18 mouse cellular contexts compared by ENCODE assay signal in the genomic region with DNA sequence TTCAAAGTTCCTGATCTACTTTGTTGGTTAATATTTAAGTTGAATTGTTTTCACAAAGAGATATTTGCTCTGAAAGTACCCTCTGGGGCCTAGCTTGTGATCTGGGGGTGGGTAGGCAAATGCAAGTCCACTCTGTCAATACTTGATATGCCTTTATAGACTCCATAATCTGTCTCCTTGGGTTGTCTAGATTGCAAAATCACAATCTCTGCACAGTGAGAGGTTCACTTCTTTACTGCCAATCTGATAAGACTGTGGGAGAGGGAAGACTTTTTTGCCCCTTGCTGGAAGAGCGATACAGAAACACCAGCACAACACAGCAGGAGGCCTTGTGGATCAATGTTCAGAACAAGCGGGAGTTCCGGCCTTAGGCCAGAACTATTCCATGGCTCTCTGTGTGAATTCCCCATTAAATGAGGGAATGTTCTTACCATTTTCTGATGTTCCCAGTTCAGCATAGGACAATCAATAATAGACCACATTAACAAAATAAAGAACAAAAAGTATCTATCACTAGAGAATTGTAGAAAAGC.
"Had no signal": no experiment of that assay in that cellular context is flagged by ENCODE, and none has a peak within 500 bp of the region (broad histone marks: within the 10 kb centered on the region; RNA-seq: fewer than 3 reads in every experiment).

No protein-coding gene starts in this region.

- H3K4me2 ChIP-seq: lung, embryonic 14.5 days; midbrain, embryonic 12.5 days; neural tube, embryonic 13.5 days; neural tube, embryonic 15.5 days had no signal

- H3K4me3 ChIP-seq: midbrain, embryonic 10.5 days; midbrain, embryonic 12.5 days; myocyte; neural tube, embryonic 13.5 days; neural tube, embryonic 15.5 days had no signal

- H3K36me3 ChIP-seq: midbrain, embryonic 10.5 days; midbrain, embryonic 12.5 days; neural tube, embryonic 13.5 days; neural tube, embryonic 15.5 days had no signal

- H3K4me1 ChIP-seq: midbrain, embryonic 10.5 days; midbrain, embryonic 12.5 days; neural tube, embryonic 13.5 days; neural tube, embryonic 15.5 days had no signal

- H3K9ac ChIP-seq: lung, embryonic 14.5 days; midbrain, embryonic 12.5 days; neural tube, embryonic 13.5 days; neural tube, embryonic 15.5 days had no signal

- DNase-seq: lung, adult 18-20 months; lung, embryonic 14.5 days; lung, postnatal 10 days; lung, postnatal 4 days; midbrain, embryonic 14.5 days; retina, postnatal 1 day; right cerebral cortex, adult 18-20 months; right cerebral cortex, postnatal 25 days; spleen, adult 18-20 months; thymus, adult 18-20 months; thymus, postnatal 14 days; thymus, postnatal 36 days had no signal

- H3K27ac ChIP-seq: midbrain, embryonic 10.5 days; midbrain, embryonic 12.5 days; neural tube, embryonic 13.5 days; neural tube, embryonic 15.5 days had no signal

- H3K27me3 ChIP-seq: midbrain, embryonic 12.5 days; neural tube, embryonic 13.5 days; neural tube, embryonic 15.5 days had no signal

- ATAC-seq: midbrain, embryonic 16.5 days had no signal

- H3K9me3 ChIP-seq: midbrain, embryonic 10.5 days; midbrain, embryonic 12.5 days; neural tube, embryonic 13.5 days; neural tube, embryonic 15.5 days had no signal
